Mouse (Mus musculus): ENCODE data around the gene Dffa. TPM values are rescaled to one million over a fixed set of nuclear protein-coding genes. Genes with fewer than 3 reads are reported as not detected.

Dffa gene
- polyA plus RNA-seq, 1 experiment from 2014 or later, result 30.2 TPM

DNA sequence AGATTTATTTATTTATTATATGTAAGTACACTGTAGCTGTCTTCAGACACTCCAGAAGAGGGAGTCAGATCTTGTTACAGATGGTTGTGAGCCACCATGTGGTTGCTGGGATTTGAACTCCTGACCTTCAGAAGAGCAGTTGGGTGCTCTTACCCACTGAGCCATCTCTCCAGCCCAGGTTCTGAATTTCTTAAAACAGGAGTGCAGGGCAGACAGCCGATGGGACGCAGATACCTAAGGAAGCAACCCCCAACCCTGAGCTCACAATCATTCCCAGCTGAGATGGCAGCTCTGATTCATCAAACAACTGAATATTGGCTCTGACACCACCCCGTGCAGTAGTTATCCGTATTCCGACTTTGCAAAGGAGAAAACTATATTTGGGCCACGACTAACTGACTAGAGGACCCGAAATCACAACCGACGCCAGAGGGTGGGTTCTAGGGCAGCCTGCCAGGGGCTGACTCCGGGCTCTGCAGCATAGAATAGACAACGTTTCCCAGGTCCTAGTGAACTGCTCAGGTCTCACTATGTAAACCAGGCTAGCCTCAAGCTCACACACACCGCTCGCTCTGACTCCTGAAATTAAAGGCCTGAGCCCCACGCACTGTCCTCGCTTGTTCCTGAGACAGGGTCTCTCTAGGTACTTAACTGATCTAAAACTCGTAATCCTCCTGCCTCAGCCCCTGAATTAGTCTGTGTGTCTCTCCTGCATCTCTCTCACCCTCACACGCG, 32.3 kb downstream of the Dffa start:
- Histone ChIP-seq H3K27me3 (no peaks in the 10 kb centered on the region), H3K4me2 (replicated peaks) (peak overlapping the region; percentile 61), H3K4me3 (peak overlapping the region; percentile 62), H3K4me1 (peaks cover 9% of the 10 kb centered on the region), H3K9ac (peak overlapping the region; percentile 70; the same call in 1 of the 2 replicates), H3K9me3 (replicated peaks) (no peaks in the 10 kb centered on the region), H3K36me3 (peaks cover 8% of the 10 kb centered on the region; the same call in 1 of the 2 replicates), H3K27ac (peak overlapping the region; percentile 85; the same call in 1 of the 2 replicates)
- whole genome bisulfite sequencing, result 65% methylated on average over 18 of the region's 18 CpGs
- ATAC-seq (ENCODE audit: low FRiP score), result no peak

DNA sequence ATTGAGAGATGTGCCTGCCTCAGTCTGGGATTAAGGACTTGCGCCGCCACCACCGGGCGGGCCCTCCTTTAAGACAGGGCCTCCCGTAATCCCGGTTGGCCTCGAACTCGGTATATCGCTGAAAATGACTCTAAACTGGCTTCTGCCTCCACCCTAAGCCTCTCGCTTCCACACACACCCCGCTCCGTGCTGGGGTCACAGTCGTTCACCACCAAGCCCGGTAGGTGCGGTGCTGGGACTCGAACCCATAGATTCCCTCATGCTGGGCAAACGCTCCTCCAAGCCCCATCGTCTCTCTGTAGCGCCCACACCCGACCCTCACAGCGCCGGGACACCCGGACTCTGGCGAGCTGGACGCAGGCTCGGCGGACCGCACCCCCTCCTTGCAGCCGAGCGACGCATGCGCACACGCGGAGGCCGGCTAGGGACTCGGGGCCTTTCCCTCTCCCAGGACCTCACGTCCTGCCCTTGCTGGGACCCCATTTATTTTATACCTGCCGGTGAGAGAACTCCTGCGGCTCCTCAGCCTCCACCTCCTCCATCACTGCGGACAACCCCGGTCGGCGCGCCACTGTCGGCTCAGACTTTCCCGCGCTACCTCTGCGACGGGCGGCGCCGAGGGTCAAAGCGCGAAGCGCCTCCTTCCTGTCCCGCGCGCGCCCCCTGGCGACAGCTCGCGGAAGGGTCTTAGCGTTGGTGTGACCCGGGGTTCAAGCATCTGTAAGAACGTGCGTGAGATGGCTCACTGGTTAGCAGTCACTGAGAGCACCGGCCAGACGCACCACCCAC, 33.2 kb downstream of the Dffa start, which contains the start of gene Cenps:
TSS of gene Cenps (minus strand) at position 648 of the 789 bp plus-strand sequence.
- Histone ChIP-seq H3K27ac (peak within 1 kb of the TSS; percentile 85), H3K4me2 (replicated peaks) (peak within 1 kb of the TSS; percentile 61), H3K4me3 (peak within 1 kb of the TSS; percentile 62), H3K9ac (peak within 1 kb of the TSS; percentile 70), H3K27me3 (no peaks in the 10 kb centered on the region), H3K9me3 (replicated peaks) (no peaks in the 10 kb centered on the region), H3K4me1 (peaks cover 9% of the 10 kb centered on the region), H3K36me3 (peaks cover 1% of the 10 kb centered on the region; the same call in 1 of the 2 replicates)
- WGBS, result 1% methylated on average over 68 of the region's 68 CpGs
- ATAC-seq (ENCODE audit: low FRiP score), result peak; percentile 90

DNA sequence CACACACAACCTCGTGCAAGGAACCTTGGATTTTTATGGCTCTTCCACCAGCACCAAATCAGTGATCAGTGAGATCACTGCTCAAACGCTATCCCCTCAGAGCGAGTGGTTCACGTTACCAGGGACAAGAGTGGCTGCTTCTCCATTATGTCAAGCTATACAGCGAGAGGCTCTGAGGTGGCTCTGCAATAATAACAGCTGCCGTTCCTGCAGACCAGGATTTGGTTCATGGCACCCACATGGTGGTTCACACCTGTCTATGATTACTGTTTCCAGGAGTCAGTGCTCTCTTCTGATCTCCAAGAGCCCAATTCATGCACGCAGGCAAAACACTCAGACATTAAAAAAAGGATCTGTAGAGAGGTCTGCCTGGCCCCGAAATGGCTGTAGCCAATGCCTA, 34.6 kb downstream of the Dffa start:
- Histone ChIP-seq H3K9me3 (replicated peaks) (no peaks in the 10 kb centered on the region), H3K4me1 (peaks cover 9% of the 10 kb centered on the region), H3K27me3 (no peaks in the 10 kb centered on the region), H3K27ac (no peak overlapping the region), H3K9ac (no peak overlapping the region), H3K4me2 (replicated peaks) (no peak overlapping the region), H3K4me3 (no peak overlapping the region), H3K36me3 (no peaks in the 10 kb centered on the region)
- ATAC-seq (ENCODE audit: low FRiP score), result no peak
- 80% methylated on average over 8 of the region's 8 CpGs for WGBS

DNA sequence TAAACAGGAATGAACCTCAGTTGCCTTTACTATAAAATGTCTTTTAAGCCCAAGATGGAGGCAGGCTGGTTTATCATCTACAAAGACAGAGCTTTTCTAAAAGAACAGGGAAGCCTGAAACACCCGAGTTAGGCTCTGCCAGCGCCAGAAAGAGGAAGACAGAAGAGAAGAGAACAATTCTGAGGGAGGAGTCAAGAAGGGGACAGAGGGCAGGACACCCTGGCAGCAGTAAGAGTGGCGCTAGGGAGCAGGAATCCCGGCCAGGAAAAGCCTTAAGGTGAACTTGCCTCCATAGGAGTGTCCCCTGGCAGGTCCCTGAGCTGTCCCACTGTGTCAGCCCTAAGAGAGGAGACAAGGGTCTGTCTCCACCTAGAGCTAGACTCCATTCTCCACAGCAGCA, 39.6 kb downstream of the Dffa start:
- H3K4me3 ChIP-seq, result no peak overlapping the region
- WGBS, result 24% methylated on average over 4 of the region's 4 CpGs
- no peaks in the 10 kb centered on the region for H3K36me3 ChIP-seq
- H3K27me3 ChIP-seq, result no peaks in the 10 kb centered on the region
- no peak overlapping the region for H3K4me2 ChIP-seq (replicated peaks)
- no peak overlapping the region for H3K27ac ChIP-seq
- no peak overlapping the region for H3K9ac ChIP-seq
- 0 out of 2 replicates have a peak, but pooled peaks cover 3% of the 10 kb centered on the region for H3K4me1 ChIP-seq
- no peaks in the 10 kb centered on the region for H3K9me3 ChIP-seq (replicated peaks)
- no peak for ATAC-seq (ENCODE audit: low FRiP score)

DNA sequence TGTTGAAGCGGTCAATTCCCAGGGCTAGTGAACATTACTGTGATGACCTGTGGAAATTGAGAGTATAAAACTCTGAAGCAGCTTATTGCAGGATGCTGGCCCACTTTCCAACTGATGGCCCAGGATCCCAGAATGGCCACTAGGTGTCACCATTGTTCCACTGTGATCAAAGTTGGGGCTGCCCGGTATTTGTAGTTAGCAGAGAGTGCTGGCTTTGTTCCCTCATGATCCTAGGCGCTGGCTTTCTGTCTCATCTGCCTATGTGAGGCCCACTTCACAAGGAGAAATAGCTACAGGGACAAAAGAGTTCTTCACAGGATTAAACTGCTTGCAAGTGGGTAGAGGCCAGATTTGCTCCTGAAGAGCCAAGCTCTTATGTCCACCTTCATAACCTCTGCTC, 40.5 kb downstream of the Dffa start:
- Histone ChIP-seq H3K4me1 (0 out of 2 replicates have a peak, but pooled peaks cover 3% of the 10 kb centered on the region), H3K9ac (no peak overlapping the region), H3K36me3 (peaks cover 5% of the 10 kb centered on the region), H3K4me2 (replicated peaks) (no peak overlapping the region), H3K27me3 (no peaks in the 10 kb centered on the region), H3K4me3 (no peak overlapping the region), H3K27ac (no peak overlapping the region), H3K9me3 (replicated peaks) (no peaks in the 10 kb centered on the region)
- peak; percentile 82 for ATAC-seq (ENCODE audit: low FRiP score)
- 5% methylated on average over 3 of the region's 3 CpGs for WGBS

DNA sequence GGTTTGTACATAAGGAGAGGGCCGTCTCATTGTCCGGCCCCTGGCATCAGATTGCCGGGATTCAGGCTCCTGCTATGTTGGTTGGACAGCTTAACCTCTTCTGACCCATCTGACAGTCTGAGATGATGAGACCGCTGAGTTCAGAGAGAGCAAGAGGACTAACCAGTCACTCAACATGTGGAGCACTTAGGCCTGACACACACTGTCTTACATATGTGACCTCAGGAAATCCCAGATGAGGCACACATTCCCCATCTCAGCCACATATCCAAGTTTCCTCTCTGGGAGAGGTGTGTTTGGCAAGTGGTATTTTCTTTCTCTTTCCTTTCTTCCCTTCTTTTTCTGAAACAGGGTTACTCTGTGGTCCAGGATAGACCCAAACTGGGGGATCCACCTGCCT, 41.2 kb downstream of the Dffa start:
- 0 out of 2 replicates have a peak, but pooled peaks cover 3% of the 10 kb centered on the region for H3K4me1 ChIP-seq
- H3K36me3 ChIP-seq, result peaks cover 12% of the 10 kb centered on the region
- no peak overlapping the region for H3K4me2 ChIP-seq (replicated peaks)
- H3K4me3 ChIP-seq, result no peak overlapping the region
- ATAC-seq (ENCODE audit: low FRiP score), result no peak
- 68% methylated on average over 4 of the region's 4 CpGs for WGBS
- no peaks in the 10 kb centered on the region for H3K27me3 ChIP-seq
- H3K9me3 ChIP-seq (replicated peaks), result no peaks in the 10 kb centered on the region
- H3K27ac ChIP-seq, result no peak overlapping the region
- H3K9ac ChIP-seq, result no peak overlapping the region

DNA sequence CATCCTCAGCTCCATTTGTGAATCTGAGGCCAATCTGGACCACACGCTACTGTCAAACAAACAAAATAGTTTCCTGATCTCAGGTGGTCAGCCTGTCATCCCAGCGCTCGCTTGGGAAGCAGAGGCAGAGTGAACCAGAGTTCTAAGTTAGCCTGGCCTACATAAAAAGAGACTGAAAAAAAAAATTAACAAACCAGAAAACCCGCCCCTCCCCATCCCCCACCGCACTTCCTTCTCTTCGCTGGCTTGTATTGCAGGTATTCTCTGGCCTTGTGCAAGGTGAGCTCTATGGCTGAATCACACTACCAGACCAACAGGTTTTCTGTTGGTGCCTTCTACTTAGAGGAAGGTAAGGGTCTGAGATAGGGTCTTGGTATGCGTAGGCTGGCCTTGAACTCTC, 43.6 kb downstream of the Dffa start:
- Histone ChIP-seq H3K9ac (no peak overlapping the region), H3K36me3 (peaks cover 35% of the 10 kb centered on the region), H3K27me3 (no peaks in the 10 kb centered on the region), H3K27ac (no peak overlapping the region), H3K4me1 (0 out of 2 replicates have a peak, but pooled peaks cover 3% of the 10 kb centered on the region), H3K4me3 (no peak overlapping the region), H3K9me3 (replicated peaks) (no peaks in the 10 kb centered on the region), H3K4me2 (replicated peaks) (no peak overlapping the region)
- 86% methylated on average over 7 of the region's 7 CpGs for WGBS
- ATAC-seq (ENCODE audit: low FRiP score), result no peak

DNA sequence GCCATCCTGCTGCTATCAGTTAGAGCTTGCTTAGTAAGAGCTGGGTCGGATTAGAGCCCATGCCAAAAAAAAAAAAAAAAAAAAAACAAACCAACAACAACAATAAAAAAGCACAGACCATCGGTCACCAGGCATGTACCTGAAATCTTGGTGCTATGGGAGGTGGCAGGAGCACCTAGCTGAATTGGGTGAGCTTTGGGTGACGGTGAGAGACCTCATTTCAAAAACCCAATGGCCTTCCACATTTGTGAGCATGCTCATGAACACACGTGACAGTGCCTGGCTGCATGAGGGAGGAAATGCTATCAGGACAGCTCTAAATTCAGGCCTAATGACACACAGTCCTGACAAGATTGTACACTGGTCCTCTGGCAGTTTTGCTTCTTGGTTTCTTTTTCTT, 44.1 kb downstream of the Dffa start:
- no peak for ATAC-seq (ENCODE audit: low FRiP score)
- no peaks in the 10 kb centered on the region for H3K27me3 ChIP-seq
- 79% methylated on average over 4 of the region's 4 CpGs for WGBS
- H3K9ac ChIP-seq, result no peak overlapping the region
- peaks cover 41% of the 10 kb centered on the region for H3K36me3 ChIP-seq
- H3K4me2 ChIP-seq (replicated peaks), result no peak overlapping the region
- no peak overlapping the region for H3K4me3 ChIP-seq
- no peak overlapping the region for H3K27ac ChIP-seq
- no peaks in the 10 kb centered on the region for H3K9me3 ChIP-seq (replicated peaks)
- 0 out of 2 replicates have a peak, but pooled peaks cover 3% of the 10 kb centered on the region for H3K4me1 ChIP-seq

DNA sequence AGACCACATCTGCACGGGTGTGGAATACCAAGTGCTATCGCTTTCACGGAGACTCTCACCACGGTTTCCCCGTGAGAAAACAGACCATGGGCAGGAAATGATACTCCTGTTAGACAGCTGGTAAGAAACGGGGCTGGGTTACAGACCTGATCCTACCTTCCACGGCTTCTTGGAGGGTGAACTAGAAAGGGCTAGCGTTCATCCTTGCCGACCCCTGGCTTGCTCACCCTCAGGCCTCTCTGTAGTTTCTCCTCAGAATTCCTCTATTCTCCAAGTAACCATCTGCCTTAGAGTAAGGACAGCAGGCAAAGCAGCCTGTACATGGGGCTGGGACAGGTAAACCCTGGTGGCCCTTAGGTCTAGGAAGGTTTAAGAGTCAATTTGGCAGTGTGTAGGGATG, 45.2 kb downstream of the Dffa start:
- no peak overlapping the region for H3K9ac ChIP-seq
- peaks cover 52% of the 10 kb centered on the region for H3K36me3 ChIP-seq
- no peaks in the 10 kb centered on the region for H3K27me3 ChIP-seq
- H3K4me3 ChIP-seq, result no peak overlapping the region
- no peak for ATAC-seq (ENCODE audit: low FRiP score)
- no peaks in the 10 kb centered on the region for H3K9me3 ChIP-seq (replicated peaks)
- peak overlapping the region; percentile 57; the same call in 1 of the 2 replicates for H3K27ac ChIP-seq
- H3K4me2 ChIP-seq (replicated peaks), result no peak overlapping the region
- H3K4me1 ChIP-seq, result 0 out of 2 replicates have a peak, but pooled peaks cover 3% of the 10 kb centered on the region
- WGBS, result 75% methylated on average over 9 of the region's 9 CpGs

DNA sequence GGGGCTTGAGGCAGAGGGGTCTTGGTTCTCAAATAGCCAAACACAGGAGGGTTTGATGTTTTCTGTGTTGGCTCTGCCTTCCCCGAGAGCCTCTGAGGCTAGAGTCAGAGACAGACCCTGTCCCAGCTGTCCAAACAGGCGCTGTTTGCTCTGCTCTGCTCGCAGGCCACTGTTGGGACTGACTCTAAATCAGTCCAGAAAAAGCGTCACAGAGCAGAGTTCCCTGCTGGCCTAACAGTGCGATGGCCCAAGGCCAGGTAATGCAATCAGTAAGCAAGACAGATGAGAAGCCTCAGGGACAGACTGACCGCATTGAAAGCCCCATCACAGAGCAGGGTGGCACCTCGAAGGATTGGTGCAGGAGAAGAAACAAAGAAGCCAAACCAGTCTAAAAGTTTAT, 45.7 kb downstream of the Dffa start:
- Histone ChIP-seq H3K4me3 (no peak overlapping the region), H3K27ac (peak overlapping the region; percentile 57; the same call in 1 of the 2 replicates), H3K4me1 (0 out of 2 replicates have a peak, but pooled peaks cover 3% of the 10 kb centered on the region), H3K4me2 (replicated peaks) (no peak overlapping the region), H3K9ac (no peak overlapping the region), H3K9me3 (replicated peaks) (no peaks in the 10 kb centered on the region), H3K27me3 (no peaks in the 10 kb centered on the region), H3K36me3 (peaks cover 56% of the 10 kb centered on the region)
- no peak for ATAC-seq (ENCODE audit: low FRiP score)
- WGBS, result 72% methylated on average over 7 of the region's 7 CpGs

DNA sequence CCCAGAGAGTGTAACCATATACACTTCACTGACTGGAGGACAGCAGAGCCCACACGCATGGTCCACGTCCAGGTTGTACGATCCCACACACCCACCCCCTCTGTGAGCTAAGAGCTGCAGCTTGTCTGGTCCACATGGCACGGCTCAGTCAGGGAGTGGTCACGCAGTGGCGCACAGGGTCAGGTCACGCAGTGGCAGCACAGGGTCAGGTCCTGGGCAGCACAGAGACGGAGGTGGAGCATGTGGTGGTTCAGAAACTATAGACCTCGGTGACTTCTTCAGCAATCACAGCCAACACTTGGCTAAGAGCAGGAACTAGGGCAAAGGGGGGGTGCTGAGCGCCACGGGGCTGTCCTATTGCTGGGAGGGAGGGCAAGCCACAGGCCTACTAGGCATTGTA, 46.3 kb downstream of the Dffa start:
- 0 out of 2 replicates have a peak overlapping the region, but pooled peaks have one; percentile 8 for H3K9ac ChIP-seq

DNA sequence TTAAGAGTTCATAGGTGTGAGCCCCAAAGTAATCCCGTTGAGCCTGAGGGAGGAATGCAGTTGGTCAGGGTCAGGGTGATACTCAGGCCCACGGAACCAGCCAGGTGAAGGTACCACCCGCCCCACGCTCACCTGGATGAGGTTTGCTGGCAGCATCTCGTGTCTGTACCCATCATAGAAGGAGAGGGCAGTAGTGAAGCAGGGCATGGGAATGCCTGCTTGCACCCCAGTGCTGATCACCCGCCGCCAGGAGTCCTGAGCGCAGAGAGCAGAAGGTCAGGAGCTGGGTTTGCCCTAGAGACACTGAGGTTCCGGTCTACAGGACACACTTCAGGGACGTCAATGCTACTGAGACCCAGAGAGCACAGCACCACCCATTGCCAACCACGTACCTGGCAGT, 46.8 kb downstream of the Dffa start:
- no peaks in the 10 kb centered on the region for H3K9me3 ChIP-seq (replicated peaks)
- no peak overlapping the region for H3K4me3 ChIP-seq
- H3K27me3 ChIP-seq, result no peaks in the 10 kb centered on the region
- WGBS, result 93% methylated on average over 11 of the region's 11 CpGs
- peaks cover 67% of the 10 kb centered on the region for H3K36me3 ChIP-seq
- H3K4me1 ChIP-seq, result 0 out of 2 replicates have a peak, but pooled peaks cover 3% of the 10 kb centered on the region
- no peak overlapping the region for H3K4me2 ChIP-seq (replicated peaks)
- H3K9ac ChIP-seq, result 0 out of 2 replicates have a peak overlapping the region, but pooled peaks have one; percentile 8
- ATAC-seq (ENCODE audit: low FRiP score), result no peak
- H3K27ac ChIP-seq, result no peak overlapping the region; the same call in 1 of the 2 replicates

More for the DNA sequence above, 46.3 kb downstream of the Dffa start:
- H3K27me3 ChIP-seq, result no peaks in the 10 kb centered on the region
- H3K27ac ChIP-seq, result peak overlapping the region; percentile 23; the same call in 1 of the 2 replicates
- peaks cover 63% of the 10 kb centered on the region for H3K36me3 ChIP-seq
- ATAC-seq (ENCODE audit: low FRiP score), result 0 out of 2 replicates have a peak, but pooled peaks have one; percentile 22
- H3K4me2 ChIP-seq (replicated peaks), result no peak overlapping the region
- 0 out of 2 replicates have a peak, but pooled peaks cover 3% of the 10 kb centered on the region for H3K4me1 ChIP-seq
- no peaks in the 10 kb centered on the region for H3K9me3 ChIP-seq (replicated peaks)
- H3K4me3 ChIP-seq, result no peak overlapping the region
- 78% methylated on average over 11 of the region's 11 CpGs for WGBS

All from hindbrain, embryonic 12.5 days (tissue).